Mouse (Mus musculus) thymus, adult 2 months (tissue): Measurements from ENCODE around the gene Gm609. TPM values are rescaled to one million over a fixed set of nuclear protein-coding genes. Genes with fewer than 3 reads are reported as not detected.
"Not testable (repeated sequence)": the region's sequence is repeated elsewhere in the genome, so short reads cannot be mapped to it uniquely, and the experiment has no call there.

Experiments used
- DNase-seq: peaks from one replicate; pipeline ENCODE4 v3.0.0; 2021
- H3K27ac ChIP-seq: fragments of 200-500 bp; 2 replicates; pipeline ENCODE4 v1.5.1; 2012; ENCODE audit warnings: low read length, control low read depth; ENCODE audit not compliant: control insufficient read depth, insufficient read depth
- H3K27me3 ChIP-seq: fragments of 200-500 bp; 2 replicates; pipeline ENCODE4 v1.6.1; 2012; ENCODE audit warnings: mild to moderate bottlenecking, low read length, moderate library complexity, mixed read lengths; ENCODE audit not compliant: control insufficient read depth, insufficient read depth
- H3K36me3 ChIP-seq: fragments of 200-500 bp; 2 replicates; pipeline ENCODE4 v1.6.1; 2012; ENCODE audit warnings: mild to moderate bottlenecking, low read length, moderate library complexity; ENCODE audit not compliant: control insufficient read depth, insufficient read depth
- H3K4me1 ChIP-seq: fragments of 200-500 bp; replicated peaks from 2 replicates; pipeline ENCODE4 v1.6.1; 2012; ENCODE audit warnings: low read length; ENCODE audit not compliant: control insufficient read depth, insufficient read depth
- H3K4me3 ChIP-seq: fragments of 200-500 bp; 2 replicates; pipeline ENCODE4 v1.5.1; 2012; ENCODE audit warnings: mild to moderate bottlenecking, low read length, control low read depth, moderate library complexity; ENCODE audit not compliant: control insufficient read depth, insufficient read depth
- CTCF ChIP-seq: fragments of 200-500 bp; IDR thresholded peaks from 2 replicates; pipeline ENCODE4 v1.5.1; 2012; ENCODE audit warnings: mild to moderate bottlenecking, control low read depth, low read length, moderate library complexity, borderline replicate concordance; ENCODE audit not compliant: control insufficient read depth, poor library complexity, insufficient read depth; ENCODE audit errors: extremely low read depth
- POLR2A ChIP-seq: fragments of 200-500 bp; IDR thresholded peaks from 2 replicates; pipeline ENCODE4 v1.6.1; 2012; ENCODE audit warnings: mild to moderate bottlenecking, low read length, control low read depth, moderate library complexity; ENCODE audit not compliant: control insufficient read depth, poor library complexity, insufficient read depth; ENCODE audit errors: extremely low read depth
- WGBS: fragments of 180-500 bp; shearing (Covaris S2); methylation state at CpG from one replicate; pipeline ENCODE4 v1.1.7; 2018; 5-methylcytosine and 5-hydroxymethylcytosine counted together
- polyA plus RNA-seq: library from polyadenylated mRNA; depleted of rRNA; stranded (reverse); fragments of >200 nt; gene quantifications from 2 replicates; pipeline ENCODE4 v1.2.3, GENCODE M21; 2012; rRNA removed

The Gm609 gene
- polyA plus RNA-seq: 0.04 TPM in 2 replicates

GRCm38 (mm10) chr16:45492927-45493326 is at the start of gene Gm609:
TSS of gene Gm609 (minus strand) at chr16:45492969.
- DNase-seq: no peak
- Histone ChIP-seq H3K27me3 (no peaks in the 10 kb centered on the region), H3K36me3 (no peaks in the 10 kb centered on the region), H3K4me3 (no peak within 1 kb of the TSS), H3K4me1 (no peaks in the 10 kb centered on the region), H3K27ac (no peak within 1 kb of the TSS)
- TF ChIP-seq POLR2A (no peak), CTCF (no peak)
- WGBS: 92% methylated on average over 5 of the region's 5 CpGs

DNA sequence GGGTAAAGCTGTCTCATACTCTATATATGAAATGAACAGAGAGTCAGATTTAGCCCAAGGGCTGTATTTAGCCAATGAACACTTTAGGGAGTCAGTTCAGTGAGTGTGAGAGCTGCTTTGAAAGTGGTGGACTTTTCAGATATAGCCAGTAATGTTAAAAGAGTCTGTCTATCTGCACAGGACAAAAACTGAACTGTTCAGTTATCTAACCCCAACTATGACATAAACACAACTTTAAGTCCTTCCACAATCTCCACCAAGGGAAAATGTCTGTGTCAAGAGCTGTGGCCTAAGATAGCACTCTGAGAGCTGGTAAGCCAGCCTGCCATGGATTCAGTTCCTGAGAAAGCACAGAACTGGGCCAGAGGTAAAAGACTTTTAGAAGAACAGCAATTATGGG is 49.3 kb upstream of the Gm609 start:
- H3K4me1 ChIP-seq: no peaks in the 10 kb centered on the region
- H3K27ac ChIP-seq: no peak overlapping the region
- H3K4me3 ChIP-seq: no peak overlapping the region
- no peak for DNase-seq
- H3K27me3 ChIP-seq: no peaks in the 10 kb centered on the region
- H3K36me3 ChIP-seq: no peaks in the 10 kb centered on the region
- TF ChIP-seq CTCF (no peak), POLR2A (no peak)

GRCm38 (mm10) chr16:45538342-45538741 is 45.6 kb upstream of the Gm609 start:
- not testable (repeated sequence) for H3K27ac ChIP-seq, H3K27me3 ChIP-seq, H3K36me3 ChIP-seq, DNase-seq, H3K4me3 ChIP-seq, H3K4me1 ChIP-seq
- 95% methylated on average over 1 of the region's 1 CpGs for WGBS

DNA sequence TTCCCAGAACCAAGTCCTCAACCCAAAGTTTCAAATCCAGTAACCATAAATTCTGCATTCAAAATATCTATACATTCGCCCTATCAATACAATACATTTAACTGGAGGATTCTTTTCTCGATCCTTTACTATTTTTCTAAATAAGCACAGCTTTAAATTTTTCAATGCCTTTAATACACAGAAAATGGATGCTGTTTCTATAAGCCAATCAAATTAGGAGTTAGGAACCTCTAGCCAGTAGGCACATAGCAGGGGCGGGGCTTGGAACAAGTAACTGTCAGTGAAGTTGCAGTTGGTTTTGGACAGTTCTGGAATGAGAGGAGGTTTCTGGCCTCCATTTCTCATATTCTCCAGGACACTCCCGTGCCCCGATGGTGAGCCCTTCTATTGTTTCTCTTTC is 42.2 kb upstream of the Gm609 start, which contains the start of gene Slc9c1:
Gene Slc9c1 (plus strand): TSS at position 301 of the 400 bp plus-strand sequence.
- no peak within 1 kb of the TSS for H3K4me3 ChIP-seq
- no peak within 1 kb of the TSS for H3K27ac ChIP-seq
- H3K4me1 ChIP-seq: no peaks in the 10 kb centered on the region
- DNase-seq: no peak
- TF ChIP-seq CTCF: no peak
- TF ChIP-seq POLR2A: no peak
- WGBS: 96% methylated on average over 5 of the region's 5 CpGs
- no peaks in the 10 kb centered on the region for H3K27me3 ChIP-seq
- H3K36me3 ChIP-seq: no peaks in the 10 kb centered on the region

GRCm38 (mm10) chr16:45531950-45532349 is 39.2 kb upstream of the Gm609 start, which contains the start of gene Gm17783:
TSS of gene Gm17783 (minus strand) at chr16:45532050.
- H3K4me3 ChIP-seq: no peak within 1 kb of the TSS
- WGBS: 72% methylated on average over 4 of the region's 4 CpGs
- H3K4me1 ChIP-seq: no peaks in the 10 kb centered on the region
- TF ChIP-seq CTCF (no peak), POLR2A (no peak)
- H3K27me3 ChIP-seq: no peaks in the 10 kb centered on the region
- no peak for DNase-seq
- H3K27ac ChIP-seq: no peak within 1 kb of the TSS
- no peaks in the 10 kb centered on the region for H3K36me3 ChIP-seq

- no peak for DNase-seq
- TF ChIP-seq POLR2A (no peak), CTCF (no peak)
- H3K27ac ChIP-seq: no peak overlapping the region
- no peaks in the 10 kb centered on the region for H3K4me1 ChIP-seq
- no peak overlapping the region for H3K4me3 ChIP-seq
- H3K36me3 ChIP-seq: no peaks in the 10 kb centered on the region
- WGBS: 20% methylated on average over 5 of the region's 5 CpGs
- H3K27me3 ChIP-seq: no peaks in the 10 kb centered on the region
Observed at GRCm38 (mm10) chr16:45525551-45525950, 32.8 kb upstream of the Gm609 start.

GRCm38 (mm10) chr16:45495326-45495725 is 2.6 kb upstream of the Gm609 start:
- TF ChIP-seq CTCF (no peak), POLR2A (no peak)
- H3K36me3 ChIP-seq: no peaks in the 10 kb centered on the region
- H3K4me3 ChIP-seq: no peak overlapping the region
- no peak overlapping the region for H3K27ac ChIP-seq
- H3K27me3 ChIP-seq: no peaks in the 10 kb centered on the region
- WGBS: 88% methylated on average over 1 of the region's 1 CpGs
- DNase-seq: no peak
- no peaks in the 10 kb centered on the region for H3K4me1 ChIP-seq

DNA sequence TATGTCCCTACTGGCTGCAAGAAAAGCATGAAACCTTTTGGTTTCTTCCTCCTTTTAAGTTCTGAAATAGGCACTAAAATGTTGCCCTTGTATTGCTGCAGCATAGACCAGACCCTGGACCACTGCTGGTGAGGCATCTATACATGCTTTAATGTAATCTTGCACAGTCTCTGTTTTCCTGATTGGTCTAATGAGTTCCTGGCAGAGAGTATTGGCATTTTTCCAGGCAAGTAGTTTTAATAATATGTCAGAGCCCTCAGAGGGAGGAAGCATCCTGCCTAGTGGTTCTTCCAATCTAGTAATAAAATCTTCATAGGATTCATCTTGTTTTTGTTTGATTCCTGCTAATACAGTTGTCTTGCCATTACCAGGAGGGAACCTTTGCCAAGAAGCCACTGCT is 15.8 kb downstream of the Gm609 start:
- DNase-seq: no peak
- no peaks in the 10 kb centered on the region for H3K36me3 ChIP-seq
- TF ChIP-seq POLR2A (no peak), CTCF (no peak)
- H3K27ac ChIP-seq: no peak overlapping the region
- no peaks in the 10 kb centered on the region for H3K27me3 ChIP-seq
- H3K4me3 ChIP-seq: no peak overlapping the region
- no peaks in the 10 kb centered on the region for H3K4me1 ChIP-seq

DNA sequence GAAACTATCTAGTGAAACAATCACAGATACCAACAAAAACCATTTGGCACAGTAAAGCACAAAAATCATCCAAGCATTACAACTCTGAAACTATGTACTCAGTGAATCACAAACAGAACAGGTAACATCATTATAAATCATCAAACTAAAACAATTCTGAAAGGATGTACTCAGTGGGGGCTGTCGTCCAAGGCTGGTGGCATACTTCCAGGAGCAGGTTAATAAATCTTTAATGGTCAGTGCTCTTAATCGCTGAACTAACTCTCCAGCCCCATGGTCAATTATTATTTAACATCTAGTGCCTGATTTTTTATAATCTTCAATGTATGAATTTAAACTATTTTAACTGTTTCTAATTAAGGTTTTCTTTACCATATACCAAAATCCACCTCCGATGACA is 20.9 kb downstream of the Gm609 start:
- 91% methylated on average over 3 of the region's 3 CpGs for WGBS
- not testable (repeated sequence) for H3K27me3 ChIP-seq, H3K4me3 ChIP-seq, H3K4me1 ChIP-seq, H3K27ac ChIP-seq, DNase-seq, H3K36me3 ChIP-seq
